20 mouse cellular contexts compared by ENCODE assay signal in the genomic region with DNA sequence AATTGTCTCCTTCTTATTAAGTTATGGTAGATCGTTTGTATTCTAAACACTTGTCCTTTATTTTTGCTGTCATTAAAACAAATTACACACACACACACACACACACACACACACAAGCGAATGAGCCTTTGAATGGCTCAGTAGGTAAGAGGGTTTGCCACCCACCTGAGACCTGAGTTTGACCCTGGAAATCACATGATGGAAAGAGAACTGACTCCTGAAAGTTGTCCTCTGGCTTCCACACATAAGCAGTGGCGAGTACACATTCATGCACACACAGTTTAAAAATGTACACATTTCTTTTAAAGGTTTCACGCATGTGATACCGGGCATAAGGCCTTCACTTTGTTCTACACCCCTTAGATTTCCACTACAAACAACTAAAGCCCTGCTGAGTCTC.
"Had no signal": no experiment of that assay in that cellular context is flagged by ENCODE, and none has a peak within 500 bp of the region (broad histone marks: within the 10 kb centered on the region; RNA-seq: fewer than 3 reads in every experiment).

No protein-coding gene starts in this region.

- H3K27ac ChIP-seq: kidney, postnatal 0 days; layer of hippocampus, adult 2 months; limb, embryonic 10.5 days; limb, embryonic 13.5 days; liver, embryonic 12.5 days; liver, embryonic 15.5 days; lung, embryonic 15.5 days; midbrain, embryonic 10.5 days had no signal

- H3K4me2 ChIP-seq: limb, embryonic 13.5 days; liver, embryonic 12.5 days; liver, embryonic 15.5 days; lung, embryonic 15.5 days had no signal

- H3K27me3 ChIP-seq: limb, embryonic 13.5 days; liver, embryonic 12.5 days; liver, embryonic 15.5 days; lung, embryonic 15.5 days; megakaryocyte, embryonic 14.5 days had no signal

- H3K9ac ChIP-seq: limb, embryonic 13.5 days; liver, embryonic 12.5 days; liver, embryonic 15.5 days; lung, embryonic 15.5 days had no signal

- H3K4me1 ChIP-seq: limb, embryonic 10.5 days; limb, embryonic 13.5 days; lung, embryonic 15.5 days had no signal

- H3K4me3 ChIP-seq: layer of hippocampus, adult 2 months; limb, embryonic 10.5 days; limb, embryonic 13.5 days; liver, embryonic 12.5 days; liver, embryonic 15.5 days; lung, embryonic 15.5 days; megakaryocyte, embryonic 14.5 days; midbrain, embryonic 10.5 days had no signal

- H3K9me3 ChIP-seq: limb, embryonic 10.5 days; limb, embryonic 13.5 days; liver, embryonic 12.5 days; liver, embryonic 15.5 days; lung, embryonic 15.5 days; midbrain, embryonic 10.5 days had no signal

- ATAC-seq: liver, embryonic 12.5 days; midbrain, embryonic 16.5 days had no signal

- DNase-seq: kidney, postnatal 25 days; layer of hippocampus, adult 9-11 months; liver; lung, adult 18-20 months; lung, postnatal 10 days; lung, postnatal 36 days; right cerebral cortex, postnatal 25 days; spleen, adult 18-20 months; thymus, adult 18-20 months; thymus, postnatal 36 days had no signal
